Mouse (Mus musculus) midbrain, embryonic 11.5 days (tissue): Measurements from ENCODE around the gene Atp5g2. TPM values are rescaled to one million over a fixed set of nuclear protein-coding genes. Genes with fewer than 3 reads are reported as not detected.
A peak's percentile ranks its signal among the peaks of the same experiment; 100 is the strongest.

ENCODE experiments used
- ATAC-seq: fragments of 200-750 bp; cut with Nextera tagmentation; 2 replicates; pipeline ENCODE4 v1.8.0; 2017; ENCODE audit warnings: moderate TSS enrichment, moderate library complexity; ENCODE audit not compliant: low FRiP score
- DNase-seq: peaks from one replicate; pipeline ENCODE4 v3.0.0; 2015; ENCODE audit warnings: low spot score; ENCODE audit errors: missing footprints
- H3K27ac ChIP-seq: fragments of 300-500 bp; sonication (generic); 2 replicates; pipeline ENCODE4 v1.5.1; 2014; ENCODE audit warnings: low read depth, low read length
- H3K27me3 ChIP-seq: fragments of 300-500 bp; sonication (generic); 2 replicates; pipeline ENCODE4 v1.6.1; 2014; ENCODE audit warnings: mild to moderate bottlenecking, low read length, moderate library complexity, mixed read lengths; ENCODE audit not compliant: control insufficient read depth, insufficient read depth
- H3K36me3 ChIP-seq: fragments of 300-500 bp; sonication (generic); 2 replicates; pipeline ENCODE4 v1.6.1; 2014; ENCODE audit warnings: mild to moderate bottlenecking, low read length, moderate library complexity, mixed read lengths; ENCODE audit not compliant: control insufficient read depth, insufficient read depth
- H3K4me1 ChIP-seq: fragments of 300-500 bp; sonication (generic); 2 replicates; pipeline ENCODE4 v1.6.1; 2014; ENCODE audit warnings: low read length; ENCODE audit not compliant: control insufficient read depth, insufficient read depth
- H3K4me2 ChIP-seq: fragments of 300-500 bp; sonication (generic); 2 replicates; pipeline ENCODE4 v1.6.1; 2014; ENCODE audit warnings: mild to moderate bottlenecking, moderate library complexity
- H3K4me3 ChIP-seq: fragments of 300-500 bp; sonication (generic); 2 replicates; pipeline ENCODE4 v1.5.1; 2014; ENCODE audit warnings: low read depth, low read length
- H3K9ac ChIP-seq: fragments of 300-500 bp; sonication (generic); 2 replicates; pipeline ENCODE4 v1.6.1; 2014; ENCODE audit warnings: low read length
- H3K9me3 ChIP-seq: fragments of 300-500 bp; sonication (generic); 2 replicates; pipeline ENCODE4 v1.6.1; 2016; ENCODE audit warnings: low read length; ENCODE audit not compliant: control insufficient read depth
- WGBS: fragments of 180-500 bp; shearing (Covaris S2); extraction: QIAGEN DNeasy Blood & Tissue Kit; methylation state at CpG from one replicate; pipeline ENCODE4 v1.1.7; 2014; 5-methylcytosine and 5-hydroxymethylcytosine counted together
- polyA plus RNA-seq: library from polyadenylated mRNA; unstranded; fragments of >200 nt; fragmentation: Nextera tagmentation; extraction: Ambion mirVana; gene quantifications from 2 replicates; pipeline ENCODE4 v1.2.1, GENCODE M21; 2014

Gene Atp5g2
- polyA plus RNA-seq, result 67.4 and 71.3 TPM in 2 replicates

DNA sequence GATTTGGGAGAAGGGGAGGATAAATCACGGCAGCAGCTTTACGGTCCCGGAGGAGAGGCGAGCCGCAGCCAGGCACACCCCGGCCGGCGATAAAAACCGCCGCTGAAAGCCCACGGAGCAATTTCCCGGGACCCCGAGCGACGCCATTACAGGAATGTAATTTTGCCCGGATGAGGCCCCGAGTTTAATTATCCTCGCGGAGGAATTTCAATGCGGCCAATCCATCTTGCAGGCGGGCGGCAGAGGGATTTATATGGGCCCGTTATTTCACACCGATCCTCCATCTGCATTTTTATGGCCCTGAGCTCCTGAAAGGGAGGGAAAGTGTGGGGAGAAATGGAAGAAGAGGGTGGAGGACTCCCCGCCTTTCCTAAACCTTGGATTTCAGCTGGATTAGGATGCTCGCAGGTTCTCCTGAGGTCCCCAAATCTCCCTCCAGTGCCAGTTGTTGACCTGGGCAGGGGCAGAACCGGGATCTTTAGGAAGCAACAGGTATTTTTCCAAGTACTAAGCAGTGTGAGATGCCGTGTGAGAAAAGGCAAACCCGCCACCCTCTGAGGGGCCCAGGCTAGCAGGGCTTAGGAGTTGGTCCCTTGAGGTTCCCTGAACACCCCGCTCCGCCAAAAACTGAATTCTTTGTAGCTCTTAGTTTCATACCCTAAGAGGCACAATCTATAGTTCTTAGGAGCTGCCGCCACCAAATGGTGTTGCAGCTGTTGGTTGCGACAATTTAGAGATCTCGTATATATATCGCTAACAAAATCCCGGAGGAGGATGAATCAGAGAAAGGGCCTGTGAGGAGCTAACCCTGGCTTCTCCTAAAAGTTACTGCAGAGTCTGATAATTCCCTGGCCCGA lies at the start of gene Atp5g2:
Gene Atp5g2, minus strand, starts transcription at position 138 of the 857 bp plus-strand sequence.
- peak within 1 kb of the TSS; percentile 75 for H3K4me2 ChIP-seq
- peak; percentile 97 for DNase-seq
- ATAC-seq, result 0 out of 2 replicates have a peak, but pooled peaks have one; percentile 2
- peak within 1 kb of the TSS; percentile 96 for H3K27ac ChIP-seq
- peaks cover 22% of the 10 kb centered on the region for H3K4me1 ChIP-seq
- H3K27me3 ChIP-seq, result no peaks in the 10 kb centered on the region
- no peaks in the 10 kb centered on the region for H3K9me3 ChIP-seq
- WGBS, result 2% methylated on average over 37 of the region's 37 CpGs
- H3K36me3 ChIP-seq, result no peaks in the 10 kb centered on the region
- peak within 1 kb of the TSS; percentile 32 for H3K4me3 ChIP-seq
- H3K9ac ChIP-seq, result peak within 1 kb of the TSS; percentile 89

DNA sequence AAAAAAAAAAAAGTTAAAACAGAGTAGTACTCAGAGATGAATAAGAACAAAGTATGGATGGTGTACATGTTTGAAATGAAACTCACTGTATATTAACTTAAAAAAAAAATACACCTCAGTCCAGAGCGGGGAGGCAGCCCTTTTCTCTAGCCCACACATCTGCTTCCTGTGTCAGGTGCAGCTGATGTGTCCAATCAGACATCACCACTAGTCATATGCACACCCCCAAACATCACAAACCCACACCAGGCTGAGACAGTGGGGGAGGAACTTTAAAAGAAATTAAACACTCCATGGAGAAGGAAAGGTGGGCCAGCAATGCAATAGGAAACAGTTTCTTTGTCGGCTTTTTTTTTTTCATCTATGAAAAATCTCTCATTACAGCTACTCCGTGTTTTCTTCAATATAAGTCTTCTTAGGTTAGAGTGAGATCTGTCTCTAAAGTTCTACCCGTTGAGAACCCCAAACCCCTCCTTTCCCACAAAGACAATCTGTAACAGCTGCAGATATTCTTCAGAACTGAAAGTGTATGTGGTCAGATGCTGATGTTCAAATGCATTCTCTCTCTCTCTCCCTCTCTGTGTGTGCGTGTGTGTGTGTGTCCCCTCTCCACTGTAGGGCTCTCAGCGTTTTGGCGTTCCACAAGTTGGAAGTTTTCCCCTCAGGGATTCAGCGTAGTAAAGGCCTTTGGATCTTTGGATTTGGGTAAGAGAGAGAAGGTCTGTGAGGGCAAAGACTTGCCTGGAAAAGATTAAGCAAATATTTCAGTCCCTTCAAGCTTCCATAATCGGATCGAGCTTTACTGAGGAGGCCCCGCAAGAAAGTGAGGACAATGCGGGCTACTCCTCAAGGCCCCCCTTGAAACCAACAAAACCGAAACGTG lies 49.1 kb upstream of the Atp5g2 start:
- Histone ChIP-seq H3K4me1 (peaks cover 2% of the 10 kb centered on the region; the same call in 1 of the 2 replicates), H3K4me2 (peak overlapping the region; percentile 56), H3K27me3 (no peaks in the 10 kb centered on the region), H3K9me3 (no peaks in the 10 kb centered on the region), H3K27ac (no peak overlapping the region), H3K9ac (peak overlapping the region; percentile 60), H3K36me3 (no peaks in the 10 kb centered on the region; the same call in 1 of the 2 replicates), H3K4me3 (peak overlapping the region; percentile 60)
- 23% methylated on average over 14 of the region's 14 CpGs for WGBS
- DNase-seq (peak; percentile 88), ATAC-seq (no peak)

DNA sequence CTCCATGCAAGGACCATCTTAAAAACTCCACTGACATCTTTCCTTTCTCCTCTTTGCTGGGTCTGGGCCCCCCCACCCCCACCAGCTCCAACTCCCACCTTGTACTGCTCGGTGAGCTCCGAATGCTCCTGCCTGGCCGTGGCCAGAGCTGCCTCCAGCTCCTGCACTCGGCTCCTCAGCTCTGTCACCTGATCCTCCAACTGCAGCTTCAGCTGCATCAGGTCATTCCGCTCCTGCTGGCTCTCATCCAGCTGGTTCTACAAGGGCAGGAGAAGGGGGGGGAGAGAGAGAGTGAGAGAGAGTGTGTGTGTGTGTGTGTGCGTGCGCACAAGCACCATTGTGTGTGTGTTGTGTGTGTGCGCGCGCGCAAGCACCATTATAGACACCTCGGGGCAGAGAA lies 44.0 kb upstream of the Atp5g2 start:
- WGBS, result 75% methylated on average over 12 of the region's 12 CpGs
- DNase-seq, result no peak
- ATAC-seq, result no peak
- H3K4me1 ChIP-seq, result peaks cover 2% of the 10 kb centered on the region; the same call in 1 of the 2 replicates
- H3K4me3 ChIP-seq, result no peak overlapping the region
- H3K9me3 ChIP-seq, result no peaks in the 10 kb centered on the region
- H3K4me2 ChIP-seq, result no peak overlapping the region
- H3K36me3 ChIP-seq, result no peaks in the 10 kb centered on the region; the same call in 1 of the 2 replicates
- no peaks in the 10 kb centered on the region for H3K27me3 ChIP-seq
- H3K9ac ChIP-seq, result no peak overlapping the region
- H3K27ac ChIP-seq, result no peak overlapping the region

DNA sequence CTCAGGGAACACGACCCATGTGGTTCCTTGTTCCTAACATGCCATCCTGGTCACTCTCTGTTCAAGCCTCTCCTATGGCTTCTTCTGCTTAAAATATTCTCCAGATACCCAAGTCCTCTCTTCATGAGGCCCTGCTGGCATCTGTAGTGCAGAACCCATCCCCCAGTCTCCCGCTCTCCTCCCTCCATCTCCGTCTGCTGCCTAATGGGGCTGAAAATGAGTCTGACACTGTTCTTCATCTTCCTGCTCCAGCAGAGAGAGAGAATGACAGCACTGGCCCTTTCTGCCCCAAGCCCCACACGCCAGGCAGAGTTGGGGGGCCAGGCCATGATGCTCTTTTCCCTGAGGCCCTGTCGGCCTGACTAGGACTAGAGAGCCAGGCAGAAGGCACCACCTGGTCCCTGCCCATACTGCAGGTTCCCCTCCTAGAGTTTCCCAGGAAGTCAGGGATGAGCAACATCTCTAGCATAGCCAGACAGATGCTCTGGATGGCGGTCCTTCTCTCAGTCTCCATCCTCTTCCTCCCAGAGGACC lies 35.7 kb upstream of the Atp5g2 start:
- peaks cover 7% of the 10 kb centered on the region; the same call in 1 of the 2 replicates for H3K36me3 ChIP-seq
- no peak overlapping the region for H3K27ac ChIP-seq
- H3K9me3 ChIP-seq, result no peaks in the 10 kb centered on the region
- no peak overlapping the region for H3K9ac ChIP-seq
- H3K4me3 ChIP-seq, result no peak overlapping the region
- H3K27me3 ChIP-seq, result peaks cover 7% of the 10 kb centered on the region
- no peak overlapping the region for H3K4me2 ChIP-seq
- H3K4me1 ChIP-seq, result no peaks in the 10 kb centered on the region
- 67% methylated on average over 6 of the region's 6 CpGs for WGBS
- ATAC-seq, result no peak
- no peak for DNase-seq

DNA sequence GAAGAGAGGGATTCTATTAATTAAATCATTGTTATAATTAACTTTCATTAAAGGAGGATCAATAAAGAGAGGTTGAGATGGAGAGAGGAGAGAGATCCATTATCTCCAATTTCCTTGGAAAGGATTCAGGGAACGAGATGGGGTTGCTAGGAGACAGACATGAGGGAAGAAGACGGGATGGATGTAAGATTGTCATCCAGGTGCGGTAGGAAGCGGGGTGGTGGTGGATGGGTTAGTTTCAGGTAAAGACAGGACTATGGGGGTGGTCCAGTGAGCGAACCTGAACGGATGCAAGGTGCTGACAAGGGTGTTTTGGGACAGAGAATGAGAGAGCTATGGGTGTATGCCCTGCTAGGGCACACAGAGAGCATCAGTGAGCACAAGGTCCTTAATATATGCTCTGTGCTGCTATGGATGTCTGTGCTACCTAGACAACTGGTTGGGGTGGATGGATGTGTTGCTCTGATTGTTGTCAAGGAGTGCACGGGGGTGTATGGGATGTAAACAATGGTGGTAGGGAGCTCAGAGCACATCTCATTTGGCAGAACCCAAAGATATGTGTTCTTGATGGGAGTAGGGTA lies 33.9 kb upstream of the Atp5g2 start:
- no peak overlapping the region for H3K9ac ChIP-seq
- H3K27ac ChIP-seq, result no peak overlapping the region
- WGBS, result 85% methylated on average over 7 of the region's 7 CpGs
- peaks cover 7% of the 10 kb centered on the region for H3K27me3 ChIP-seq
- H3K4me1 ChIP-seq, result no peaks in the 10 kb centered on the region
- H3K36me3 ChIP-seq, result peaks cover 7% of the 10 kb centered on the region; the same call in 1 of the 2 replicates
- no peak for DNase-seq
- ATAC-seq, result no peak
- H3K4me2 ChIP-seq, result no peak overlapping the region
- H3K4me3 ChIP-seq, result no peak overlapping the region
- no peaks in the 10 kb centered on the region for H3K9me3 ChIP-seq

DNA sequence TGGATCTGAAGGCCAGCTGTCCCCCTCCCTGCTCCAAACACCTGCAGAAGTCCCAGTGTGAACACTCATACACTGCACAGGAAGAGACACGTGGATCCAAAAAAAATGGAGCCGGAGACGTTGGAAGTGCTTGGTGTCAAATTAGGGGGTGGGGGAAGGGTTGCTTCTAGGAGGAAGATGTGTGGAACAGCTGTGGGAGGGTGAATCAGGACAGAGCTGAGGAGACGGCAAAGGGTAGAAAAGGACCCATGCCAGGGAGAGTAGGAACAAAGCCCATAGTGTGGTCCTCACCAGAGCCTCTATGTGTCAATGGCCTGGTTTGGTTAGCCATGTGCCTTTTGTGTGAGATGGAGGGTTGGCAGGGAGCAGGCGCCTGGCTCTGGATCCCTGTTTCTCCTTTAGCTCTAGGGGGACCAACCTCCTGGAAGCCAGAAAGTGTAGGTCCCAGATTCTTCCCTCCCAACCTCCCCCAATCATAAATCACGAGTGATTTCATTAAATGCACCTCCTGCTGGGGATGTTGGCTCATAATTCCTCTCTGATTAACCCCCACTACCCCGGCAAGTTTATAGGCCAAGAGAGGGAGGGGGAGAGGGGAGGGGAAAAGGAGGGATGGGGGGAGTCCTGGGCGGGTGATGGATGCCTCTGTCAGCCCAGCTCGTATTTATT lies 33.2 kb upstream of the Atp5g2 start:
- 62% methylated on average over 9 of the region's 9 CpGs for WGBS
- ATAC-seq, result no peak

DNA sequence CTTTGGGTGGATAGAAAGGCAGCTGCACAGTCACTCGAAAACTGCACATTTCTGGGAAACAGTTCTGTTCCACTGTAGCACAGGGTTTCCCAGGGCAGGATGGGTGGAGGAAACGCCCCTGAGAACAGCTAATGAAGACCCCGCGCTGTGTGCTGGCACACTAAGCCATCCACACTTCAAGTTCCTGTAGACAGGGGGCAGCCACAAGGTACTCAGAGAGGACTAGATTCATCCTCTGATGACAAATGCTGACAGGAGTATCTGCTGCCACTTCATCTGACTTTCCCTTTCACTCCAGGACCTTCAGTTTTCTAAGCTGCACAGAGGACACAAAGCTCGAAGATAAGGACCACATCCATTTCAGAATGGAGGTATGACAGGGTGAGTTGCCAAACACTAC lies 32.7 kb upstream of the Atp5g2 start:
- Histone ChIP-seq H3K9ac (no peak overlapping the region), H3K4me3 (no peak overlapping the region), H3K4me2 (no peak overlapping the region), H3K4me1 (peaks cover 8% of the 10 kb centered on the region), H3K27me3 (peaks cover 7% of the 10 kb centered on the region), H3K9me3 (no peaks in the 10 kb centered on the region), H3K27ac (no peak overlapping the region), H3K36me3 (peaks cover 5% of the 10 kb centered on the region; the same call in 1 of the 2 replicates)
- 79% methylated on average over 5 of the region's 5 CpGs for WGBS
- DNase-seq (no peak), ATAC-seq (no peak)

More for the DNA sequence above, 33.2 kb upstream of the Atp5g2 start:
- Histone ChIP-seq H3K36me3 (peaks cover 5% of the 10 kb centered on the region; the same call in 1 of the 2 replicates), H3K9me3 (no peaks in the 10 kb centered on the region), H3K27me3 (peaks cover 7% of the 10 kb centered on the region), H3K4me1 (peaks cover 2% of the 10 kb centered on the region), H3K27ac (no peak overlapping the region), H3K9ac (no peak overlapping the region), H3K4me3 (no peak overlapping the region), H3K4me2 (no peak overlapping the region)
- no peak for DNase-seq

DNA sequence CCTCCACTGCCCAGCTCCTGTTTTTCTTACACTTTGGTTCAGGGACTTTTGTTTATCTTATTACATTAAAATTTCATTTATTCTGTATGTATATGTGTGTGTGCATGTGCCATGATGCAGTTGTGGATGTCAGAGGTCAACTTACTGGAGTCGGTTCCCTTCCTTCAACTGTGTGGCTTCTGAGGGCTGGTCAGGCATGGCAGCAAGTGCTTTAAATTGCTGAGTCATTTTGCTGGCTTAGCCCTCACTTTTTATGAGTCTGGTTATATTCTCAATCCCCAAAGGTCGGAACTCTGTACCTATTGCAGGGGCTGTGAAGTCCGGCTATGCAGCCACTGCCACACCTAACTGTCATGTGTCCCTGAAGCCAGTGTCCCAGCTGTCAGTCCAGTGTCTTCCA lies 30.8 kb upstream of the Atp5g2 start:
- ATAC-seq, result no peak
- no peaks in the 10 kb centered on the region for H3K9me3 ChIP-seq
- 85% methylated on average over 3 of the region's 3 CpGs for WGBS
- no peak overlapping the region for H3K9ac ChIP-seq
- peaks cover 14% of the 10 kb centered on the region for H3K4me1 ChIP-seq
- H3K27me3 ChIP-seq, result peaks cover 11% of the 10 kb centered on the region
- no peak for DNase-seq
- no peaks in the 10 kb centered on the region for H3K36me3 ChIP-seq
- H3K4me2 ChIP-seq, result no peak overlapping the region
- no peak overlapping the region for H3K4me3 ChIP-seq
- H3K27ac ChIP-seq, result no peak overlapping the region
